Comparison of ENCODE assay signal across 26 mouse cellular contexts in the genomic region with DNA sequence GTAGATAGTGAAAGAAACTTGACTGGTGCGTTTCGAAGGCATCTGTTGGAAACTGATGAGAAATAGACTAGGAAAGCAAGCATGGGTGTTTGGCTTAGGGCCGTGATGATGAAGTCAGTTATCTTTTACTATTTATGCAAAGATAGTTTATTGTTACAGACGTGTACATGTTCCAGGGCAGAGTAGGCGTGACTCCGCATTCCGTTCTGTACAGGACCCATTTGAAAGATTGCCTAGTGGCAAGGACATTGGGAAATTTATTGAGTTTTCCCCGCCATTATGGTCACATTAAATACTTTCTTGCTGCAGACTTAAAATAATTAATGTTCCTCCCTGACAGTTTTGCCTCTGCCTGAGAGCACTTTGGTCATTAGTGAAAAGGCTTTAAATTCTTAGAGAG.
"Had no signal": no experiment of that assay in that cellular context is flagged by ENCODE, and none has a peak within 500 bp of the region (broad histone marks: within the 10 kb centered on the region; RNA-seq: fewer than 3 reads in every experiment).

No protein-coding gene starts in this region.

- H3K4me3 ChIP-seq: gastrocnemius, adult 2 months; heart, embryonic 12.5 days; hindbrain, embryonic 10.5 days; hindbrain, embryonic 12.5 days; intestine, embryonic 15.5 days; layer of hippocampus, adult 2 months; limb, embryonic 13.5 days; limb, embryonic 15.5 days; liver, embryonic 12.5 days had no signal

- H3K4me1 ChIP-seq: heart, embryonic 12.5 days; hindbrain, embryonic 10.5 days; hindbrain, embryonic 12.5 days; intestine, embryonic 15.5 days; limb, embryonic 15.5 days; liver, embryonic 12.5 days had no signal

- H3K9ac ChIP-seq: heart, embryonic 12.5 days; hindbrain, embryonic 12.5 days; hindbrain, embryonic 14.5 days; intestine, embryonic 15.5 days; limb, embryonic 13.5 days; limb, embryonic 15.5 days; liver, embryonic 12.5 days; liver, embryonic 14.5 days had no signal

- H3K9me3 ChIP-seq: heart, embryonic 12.5 days; hindbrain, embryonic 10.5 days; hindbrain, embryonic 12.5 days; intestine, embryonic 15.5 days; limb, embryonic 13.5 days; limb, embryonic 15.5 days; liver, embryonic 12.5 days had no signal

- H3K4me2 ChIP-seq: heart, embryonic 12.5 days; hindbrain, embryonic 12.5 days; hindbrain, embryonic 14.5 days; intestine, embryonic 15.5 days; limb, embryonic 13.5 days; limb, embryonic 15.5 days; liver, embryonic 12.5 days had no signal

- DNase-seq: gastrocnemius, adult 2 months; gastrocnemius, postnatal 10 days; gastrocnemius, postnatal 25 days; heart, adult 18-20 months; heart, postnatal 10 days; heart, postnatal 4 days; kidney, adult 2 months; kidney, adult 9 months; kidney, postnatal 4 days; layer of hippocampus, adult 9-11 months; layer of hippocampus, postnatal 36 days; left cerebral cortex, postnatal 4 days had no signal

- ATAC-seq: forebrain, embryonic 16.5 days; hindbrain, embryonic 16.5 days; inflammation-experienced regulatory T-cells, adult 6 months; intestine, embryonic 15.5 days; intestine, postnatal 0 days; liver, embryonic 12.5 days had no signal

- H3K27me3 ChIP-seq: heart, embryonic 12.5 days; hindbrain, embryonic 12.5 days; intestine, embryonic 15.5 days; limb, embryonic 13.5 days; limb, embryonic 15.5 days; liver, embryonic 12.5 days had no signal

- H3K27ac ChIP-seq: gastrocnemius, adult 2 months; hindbrain, embryonic 10.5 days; hindbrain, embryonic 12.5 days; hindbrain, embryonic 14.5 days; intestine, embryonic 15.5 days; layer of hippocampus, adult 2 months; limb, embryonic 13.5 days; limb, embryonic 15.5 days; liver, embryonic 12.5 days; liver, embryonic 14.5 days had no signal
